Comparison of ENCODE assay signal across 27 mouse cellular contexts in the genomic region with DNA sequence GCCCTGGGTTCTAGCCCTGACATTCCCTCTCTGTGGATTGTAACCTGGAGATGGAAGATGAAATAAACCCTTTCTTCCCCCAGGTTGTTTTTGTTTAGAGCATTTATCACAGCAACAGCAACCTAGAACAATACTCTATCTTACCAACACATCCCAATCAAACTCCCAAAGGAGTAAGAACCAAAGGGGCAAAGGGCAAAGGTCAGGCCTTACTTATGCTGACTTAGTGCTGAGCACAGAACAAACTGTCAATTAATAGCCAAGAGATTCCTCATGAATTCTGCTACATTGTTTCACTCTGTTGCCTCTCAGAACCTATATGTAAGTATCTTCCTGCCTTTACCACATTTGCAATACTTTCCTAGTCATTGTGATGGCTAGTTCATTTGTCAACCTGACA.
A peak's percentile ranks its signal among the peaks of the same experiment; 100 is the strongest.
DNase-seq lines count a peak whose midpoint lies in the region; ATAC-seq and TF ChIP-seq lines count a peak whose summit lies in the region.
"Had no signal": no experiment of that assay in that cellular context is flagged by ENCODE, and none has a peak within 500 bp of the region (broad histone marks: within the 10 kb centered on the region; RNA-seq: fewer than 3 reads in every experiment).

No protein-coding gene starts in this region.

- H3K27ac ChIP-seq in kidney, embryonic 15.5 days = no peak overlapping the region
- H3K27ac ChIP-seq in kidney, postnatal 0 days = no peak overlapping the region
- H3K27ac ChIP-seq in cerebellum, adult 2 months (ENCODE audit: insufficient read depth, low read length) = no peak overlapping the region
- H3K27ac ChIP-seq in heart, embryonic 12.5 days (ENCODE audit: poor library complexity, severe bottlenecking) = no peak overlapping the region
- H3K27ac ChIP-seq: embryonic facial prominence, embryonic 12.5 days; embryonic facial prominence, embryonic 15.5 days; heart, embryonic 13.5 days; hindbrain, embryonic 14.5 days had no signal

- H3K4me2 ChIP-seq in kidney, embryonic 15.5 days = no peak overlapping the region
- H3K4me2 ChIP-seq in kidney, postnatal 0 days (ENCODE audit: low read length) = no peak overlapping the region
- no peak overlapping the region for H3K4me2 ChIP-seq in heart, embryonic 12.5 days
- H3K4me2 ChIP-seq: embryonic facial prominence, embryonic 12.5 days; embryonic facial prominence, embryonic 15.5 days; heart, embryonic 13.5 days; hindbrain, embryonic 14.5 days had no signal

- peak; percentile 33 for DNase-seq in kidney, adult 18-20 months
- peak; percentile 81 to 83 for DNase-seq in kidney, adult 8-10 months
- DNase-seq in kidney, postnatal 0 days (ENCODE audit: low spot score) = peak; percentile 19
- peak; percentile 74 to 80 for DNase-seq in kidney, postnatal 25 days
- DNase-seq in cerebellum, adult 2 months = no peak
- no peak for DNase-seq in frontal cortex, adult 2 months (ENCODE audit: extremely low spot score in 1 of 2, low spot score in 1 of 2)
- DNase-seq: adrenal gland, postnatal 10 days; adrenal gland, postnatal 36 days; B cell, adult 2 months; cerebellum, adult 18-20 months; cerebellum, adult 9-11 months; cerebellum, postnatal 25 days; forebrain, postnatal 0 days; gastrocnemius, postnatal 25 days; heart, adult 18-20 months; heart, postnatal 14 days; heart, postnatal 4 days had no signal

- H3K4me3 ChIP-seq in kidney, embryonic 15.5 days (replicated peaks) = no peak overlapping the region
- H3K4me3 ChIP-seq in kidney, postnatal 0 days (replicated peaks; ENCODE audit: low read depth, low read length) = no peak overlapping the region
- H3K4me3 ChIP-seq in cerebellum, adult 2 months (replicated peaks; ENCODE audit: insufficient read depth, low read depth, low read length) = no peak overlapping the region
- no peak overlapping the region for H3K4me3 ChIP-seq in heart, embryonic 12.5 days
- H3K4me3 ChIP-seq: embryonic facial prominence, embryonic 12.5 days; embryonic facial prominence, embryonic 15.5 days; heart, embryonic 13.5 days had no signal

- TF ChIP-seq CTCF in kidney, postnatal 0 days (IDR thresholded peaks at IDR 0.05; ENCODE audit: low read depth) = no peak
- no peak for TF ChIP-seq CTCF in cerebellum, adult 2 months (IDR thresholded peaks at IDR 0.05; ENCODE audit: borderline replicate concordance, insufficient read depth, low read depth, low read length)

- no peak for TF ChIP-seq POLR2A in cerebellum, adult 2 months (IDR thresholded peaks at IDR 0.05; ENCODE audit: borderline replicate concordance, insufficient read depth, low read length)

- no peaks in the 10 kb centered on the region for H3K27me3 ChIP-seq in kidney, embryonic 15.5 days
- no peaks in the 10 kb centered on the region for H3K27me3 ChIP-seq in kidney, postnatal 0 days (ENCODE audit: insufficient read depth, low read length)
- no peaks in the 10 kb centered on the region for H3K27me3 ChIP-seq in cerebellum, adult 2 months (ENCODE audit: control insufficient read depth, insufficient read depth, low read length)
- no peaks in the 10 kb centered on the region for H3K27me3 ChIP-seq in heart, embryonic 12.5 days (replicated peaks)
- H3K27me3 ChIP-seq: CH12.LX; embryonic facial prominence, embryonic 12.5 days; embryonic facial prominence, embryonic 15.5 days; heart, embryonic 13.5 days; Patski had no signal

- no peaks in the 10 kb centered on the region for H3K9me3 ChIP-seq in kidney, embryonic 15.5 days (replicated peaks)
- H3K9me3 ChIP-seq in kidney, postnatal 0 days (replicated peaks; ENCODE audit: low read length) = no peaks in the 10 kb centered on the region
- H3K9me3 ChIP-seq in heart, embryonic 12.5 days (replicated peaks) = no peaks in the 10 kb centered on the region
- H3K9me3 ChIP-seq: embryonic facial prominence, embryonic 12.5 days; embryonic facial prominence, embryonic 15.5 days; G1E; heart, embryonic 13.5 days had no signal

- H3K36me3 ChIP-seq in kidney, embryonic 15.5 days = no peaks in the 10 kb centered on the region
- H3K36me3 ChIP-seq in kidney, postnatal 0 days (ENCODE audit: insufficient read depth, low read length) = no peaks in the 10 kb centered on the region
- H3K36me3 ChIP-seq in heart, embryonic 12.5 days = peaks cover 43% of the 10 kb centered on the region
- H3K36me3 ChIP-seq: G1E had no signal

- H3K9ac ChIP-seq in kidney, embryonic 15.5 days = no peak overlapping the region
- no peak overlapping the region for H3K9ac ChIP-seq in kidney, postnatal 0 days (ENCODE audit: low read depth, low read length)
- H3K9ac ChIP-seq in heart, embryonic 12.5 days = no peak overlapping the region
- H3K9ac ChIP-seq: embryonic facial prominence, embryonic 12.5 days; embryonic facial prominence, embryonic 15.5 days; forebrain, postnatal 0 days; heart, embryonic 13.5 days; hindbrain, embryonic 14.5 days had no signal

- no peaks in the 10 kb centered on the region for H3K4me1 ChIP-seq in kidney, embryonic 15.5 days
- H3K4me1 ChIP-seq in kidney, postnatal 0 days (replicated peaks; ENCODE audit: insufficient read depth, low read length) = no peaks in the 10 kb centered on the region
- no peaks in the 10 kb centered on the region for H3K4me1 ChIP-seq in cerebellum, adult 2 months (ENCODE audit: control insufficient read depth, insufficient read depth, low read length)
- no peaks in the 10 kb centered on the region for H3K4me1 ChIP-seq in heart, embryonic 12.5 days (replicated peaks)
- H3K4me1 ChIP-seq: embryonic facial prominence, embryonic 12.5 days; heart, embryonic 13.5 days had no signal

- ATAC-seq in kidney, embryonic 15.5 days (replicated peaks; ENCODE audit: low FRiP score) = no peak
- no peak for ATAC-seq in kidney, postnatal 0 days (replicated peaks; ENCODE audit: low FRiP score, low read depth)
- ATAC-seq in heart, embryonic 12.5 days (ENCODE audit: insufficient number of reproducible peaks, low FRiP score) = no peak
- ATAC-seq: forebrain, embryonic 14.5 days; forebrain, postnatal 0 days; Patski had no signal

Comparison
In these comparisons a context has a peak if more than half of its experiments do, and no peak if none do; other contexts are left out.
1. DNase-seq: peak in kidney, adult 18-20 months (single experiment), kidney, adult 8-10 months (2 of 2), kidney, postnatal 0 days (single experiment) and kidney, postnatal 25 days (2 of 2); none in cerebellum, adult 2 months (0 of 2) and frontal cortex, adult 2 months (0 of 2).